Mouse (Mus musculus) bone marrow, adult 2 months (tissue): ENCODE results near the gene 2610301B20Rik. TPM values are rescaled to one million over a fixed set of nuclear protein-coding genes. Genes with fewer than 3 reads are reported as not detected.
"Not testable (repeated sequence)": the region's sequence is repeated elsewhere in the genome, so short reads cannot be mapped to it uniquely, and the experiment has no call there.

Experiments used
- H3K27ac ChIP-seq: fragments of 200-500 bp; 2 replicates; pipeline ENCODE4 v1.5.1; 2012; ENCODE audit warnings: low read depth, mild to moderate bottlenecking, control low read depth, inconsistent platforms, low read length; ENCODE audit not compliant: control insufficient read depth, poor library complexity, insufficient read depth
- H3K4me1 ChIP-seq: fragments of 200-500 bp; 2 replicates; pipeline ENCODE4 v1.6.1; 2011; ENCODE audit warnings: low read length; ENCODE audit not compliant: control insufficient read depth, insufficient read depth
- H3K4me3 ChIP-seq: fragments of 200-500 bp; replicated peaks from 2 replicates; pipeline ENCODE3; 2011; ENCODE audit warnings: mild to moderate bottlenecking, low read depth, low read length, control low read depth; ENCODE audit not compliant: control insufficient read depth
- CTCF ChIP-seq: fragments of 200-500 bp; IDR thresholded peaks from 2 replicates; pipeline ENCODE4 v1.5.1; 2011; ENCODE audit warnings: low read length, control low read depth; ENCODE audit not compliant: control insufficient read depth, insufficient read depth
- POLR2A ChIP-seq: fragments of 200-500 bp; IDR thresholded peaks from 2 replicates; pipeline ENCODE4 v1.6.1; 2011; ENCODE audit warnings: low read depth, mild to moderate bottlenecking, control low read depth, low read length, borderline replicate concordance; ENCODE audit not compliant: control insufficient read depth
- WGBS: fragments of 180-500 bp; shearing (Covaris S2); methylation state at CpG from one replicate; pipeline ENCODE4 v1.1.7; 2018; 5-methylcytosine and 5-hydroxymethylcytosine counted together
- polyA plus RNA-seq: library from polyadenylated mRNA; stranded (reverse); fragments of >200 nt; gene quantifications from 2 replicates; pipeline ENCODE4 v1.2.4, GENCODE M21; 2011; ENCODE audit warnings: low replicate concordance; ENCODE audit not compliant: missing spikeins, insufficient read depth, insufficient read length

Gene 2610301B20Rik
- polyA plus RNA-seq, 1 experiment, result 4.7 TPM

GRCm38 (mm10) chr4:10860825-10861224, 13.5 kb upstream of the 2610301B20Rik start:
- WGBS, result 80% methylated on average over 3 of the region's 3 CpGs
- no peak overlapping the region for H3K27ac ChIP-seq
- no peaks in the 10 kb centered on the region for H3K4me1 ChIP-seq
- TF ChIP-seq CTCF (no peak), POLR2A (no peak)
- no peak overlapping the region for H3K4me3 ChIP-seq

- not testable (repeated sequence) for H3K4me3 ChIP-seq, H3K27ac ChIP-seq, H3K4me1 ChIP-seq
- 87% methylated on average over 2 of the region's 2 CpGs for WGBS
Measured at GRCm38 (mm10) chr4:10862882-10863281, 11.4 kb upstream of the 2610301B20Rik start.

- no peak for TF ChIP-seq POLR2A
- H3K4me3 ChIP-seq, result no peak overlapping the region
- H3K27ac ChIP-seq, result no peak overlapping the region
- 73% methylated on average over 5 of the region's 5 CpGs for WGBS
- H3K4me1 ChIP-seq, result no peaks in the 10 kb centered on the region
Measured at GRCm38 (mm10) chr4:10872231-10872630, 2.1 kb upstream of the 2610301B20Rik start.

- Histone ChIP-seq H3K4me3 (peak overlapping the region; percentile 66), H3K27ac (no peak overlapping the region), H3K4me1 (no peaks in the 10 kb centered on the region)
- WGBS, result 10% methylated on average over 16 of the region's 16 CpGs
- TF ChIP-seq POLR2A, result no peak
- no peak for TF ChIP-seq CTCF
Measured at GRCm38 (mm10) chr4:10872685-10873539, 1.4 kb upstream of the 2610301B20Rik start.

GRCm38 (mm10) chr4:10873549-10873919, 764 bp upstream of the 2610301B20Rik start:
- H3K4me3 ChIP-seq, result peak overlapping the region; percentile 67
- TF ChIP-seq POLR2A (no peak), CTCF (no peak)
- 2% methylated on average over 8 of the region's 8 CpGs for WGBS
- peak overlapping the region; percentile 99; the same call in 1 of the 2 replicates for H3K27ac ChIP-seq
- H3K4me1 ChIP-seq, result no peaks in the 10 kb centered on the region

GRCm38 (mm10) chr4:10874718-10875121, 422 bp downstream of the 2610301B20Rik start:
- Histone ChIP-seq H3K27ac (peak overlapping the region; percentile 99), H3K4me3 (peak overlapping the region; percentile 74), H3K4me1 (no peaks in the 10 kb centered on the region)
- TF ChIP-seq CTCF, result no peak
- under 1% methylated on average over 37 of the region's 37 CpGs for WGBS

- Histone ChIP-seq H3K4me1 (no peaks in the 10 kb centered on the region), H3K27ac (no peak overlapping the region), H3K4me3 (peak overlapping the region; percentile 18)
- no peak for TF ChIP-seq POLR2A
- TF ChIP-seq CTCF, result no peak
Measured at GRCm38 (mm10) chr4:10875407-10875806, 1.1 kb downstream of the 2610301B20Rik start.

GRCm38 (mm10) chr4:10877057-10877456, 2.8 kb downstream of the 2610301B20Rik start:
- 91% methylated on average over 1 of the region's 1 CpGs for WGBS
- H3K27ac ChIP-seq, result no peak overlapping the region
- no peak for TF ChIP-seq POLR2A
- no peak for TF ChIP-seq CTCF
- H3K4me1 ChIP-seq, result no peaks in the 10 kb centered on the region
- H3K4me3 ChIP-seq, result no peak overlapping the region
